Mouse (Mus musculus) spleen, embryonic (tissue): Measurements from ENCODE around the gene Odf3.
"Not testable (repeated sequence)": the region's sequence is repeated elsewhere in the genome, so short reads cannot be mapped to it uniquely, and the experiment has no call there.

Experiments used
- CTCF ChIA-PET: fragments of 350-600 bp; sonication (Branson Sonifier 250); formaldehyde crosslinking; loops from one replicate; lab custom pipeline; 2022; lab: Charles Lee

The Odf3 gene

DNA sequence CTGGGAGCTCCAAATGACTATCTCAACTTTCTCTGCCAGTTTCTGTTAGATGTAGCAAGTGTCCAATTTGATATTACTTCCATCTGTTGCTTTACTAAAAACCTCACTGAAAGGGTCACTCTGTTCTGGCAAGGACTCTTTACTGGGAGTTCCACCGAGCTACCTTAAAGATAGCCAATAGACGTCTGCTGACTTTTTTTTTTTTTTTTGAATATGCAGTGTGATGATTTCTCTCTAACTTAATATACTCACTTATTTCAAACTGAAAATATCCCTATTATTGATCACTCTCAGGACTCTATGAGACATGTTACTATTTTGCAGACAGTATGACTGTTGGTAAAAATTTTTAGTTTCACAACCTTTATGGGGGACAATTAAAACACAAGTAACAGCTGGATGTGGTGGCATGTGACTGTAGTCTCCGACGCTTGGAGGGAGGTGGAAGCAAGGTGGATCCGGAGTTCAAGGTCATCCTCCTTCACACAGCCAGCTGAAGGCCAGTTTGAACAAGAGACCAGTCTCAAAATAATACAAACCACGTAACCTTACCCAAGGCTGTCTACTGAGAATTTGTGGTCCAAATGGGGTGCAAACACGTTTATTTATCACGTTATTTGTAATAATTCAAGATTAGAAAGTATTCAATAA is 33.4 kb downstream of the Odf3 start:
- CTCF ChIA-PET: no interaction called here

DNA sequence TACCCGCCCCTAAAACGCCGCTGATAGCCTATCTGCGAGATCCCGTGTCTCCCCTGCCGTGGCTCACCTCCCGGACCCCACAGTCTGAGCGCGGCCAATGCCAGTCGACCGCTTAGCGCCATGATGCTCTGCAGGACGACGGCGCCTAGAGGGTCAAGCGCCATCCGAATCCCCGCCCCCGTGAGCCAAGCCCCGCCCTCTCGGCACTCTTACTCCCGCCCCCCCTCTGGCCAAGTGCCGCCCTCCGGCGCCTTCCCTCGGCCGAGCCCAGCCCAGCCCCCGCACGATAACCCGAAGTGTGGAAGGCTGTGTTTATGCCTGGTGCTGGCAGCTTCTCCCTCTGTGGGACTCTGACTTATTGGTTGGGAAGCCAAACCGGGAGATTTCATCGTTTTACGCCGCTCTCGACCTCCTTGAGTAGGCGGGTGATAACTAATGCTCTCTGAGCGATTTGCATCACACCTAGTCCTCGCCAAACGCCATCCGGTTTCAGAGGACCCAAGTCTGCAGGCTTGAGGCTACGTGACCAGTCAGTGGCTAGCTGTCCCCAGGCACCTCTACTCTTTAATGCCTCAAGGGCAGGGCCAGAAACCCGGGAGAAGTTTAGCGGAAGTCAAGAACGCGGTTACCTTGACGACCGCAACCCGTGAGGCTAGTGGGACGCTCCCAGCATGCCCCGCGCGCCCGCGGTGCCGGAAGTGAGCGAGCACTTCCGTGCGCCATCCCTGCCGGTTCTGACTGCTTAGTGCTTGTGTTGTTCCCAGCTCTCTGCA is 34.3 kb downstream of the Odf3 start, which contains the start of the genes Psmd13 and Sirt3:
Gene Psmd13 (plus strand): TSS at position 273 of the 773 bp plus-strand sequence.
Gene Sirt3 (minus strand): TSS at position 614 of the 773 bp plus-strand sequence.
- CTCF ChIA-PET: no interaction called here

GRCm38 (mm10) chr7:140882469-140882803 is 34.8 kb downstream of the Odf3 start:
- CTCF ChIA-PET: no interaction called here

- CTCF ChIA-PET: not testable (repeated sequence)
Measured at GRCm38 (mm10) chr7:140890636-140891035, 43.0 kb downstream of the Odf3 start.

GRCm38 (mm10) chr7:140894031-140894430 is 46.4 kb downstream of the Odf3 start:
- CTCF ChIA-PET: no interaction called here

DNA sequence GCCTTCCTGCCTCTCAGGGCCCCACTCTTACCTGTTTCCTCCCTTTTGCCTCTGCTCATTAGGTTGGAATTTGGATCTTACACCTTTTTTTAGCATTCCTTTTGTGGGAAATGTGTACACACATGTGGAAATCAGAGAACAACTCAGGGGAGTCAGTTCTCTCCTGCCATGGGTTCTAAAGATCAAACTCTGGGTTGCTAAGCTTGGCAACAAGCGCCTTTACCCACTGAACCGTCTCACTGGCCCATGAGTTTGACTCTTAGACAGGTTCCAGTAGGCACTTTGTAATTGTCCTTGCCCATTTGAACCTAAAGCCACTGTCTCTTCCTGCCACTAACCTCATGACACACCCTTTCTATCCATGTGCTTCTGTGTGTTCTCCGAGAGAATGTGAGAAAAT is 47.0 kb downstream of the Odf3 start:
- CTCF ChIA-PET: no interaction called here

GRCm38 (mm10) chr7:140897863-140898262 is 50.3 kb downstream of the Odf3 start:
- CTCF ChIA-PET: no interaction called here

GRCm38 (mm10) chr7:140899121-140899520 is 51.5 kb downstream of the Odf3 start:
- CTCF ChIA-PET: interaction anchor here (0.6 kb wide), 1 partner anchor 160 kb away, joined by 15 read pairs; no protein-coding TSS in a partner anchor

DNA sequence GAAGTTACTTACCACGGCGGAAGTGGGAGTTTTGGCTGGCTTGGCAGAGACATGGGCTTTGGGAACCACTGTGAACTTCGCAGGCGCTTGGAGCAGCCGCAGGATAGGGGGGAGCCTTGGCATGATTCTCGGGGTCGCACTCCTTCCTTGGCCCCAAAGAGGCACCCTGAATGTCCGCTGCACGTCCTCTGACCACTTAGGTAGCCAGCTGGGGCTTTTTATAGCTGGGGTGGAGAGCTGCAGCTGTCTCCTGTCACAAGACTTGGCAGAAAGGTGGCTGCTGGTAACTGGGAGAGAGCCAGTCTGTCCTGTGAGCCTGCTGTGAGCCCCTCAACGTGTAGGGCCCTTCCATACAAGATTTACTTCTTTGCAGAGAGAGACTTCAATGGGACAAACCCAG is 52.6 kb downstream of the Odf3 start, which contains the start of gene Cox8b:
Gene Cox8b (minus strand): TSS at position 227 of the 400 bp plus-strand sequence.
- CTCF ChIA-PET: no interaction called here
